Mouse (Mus musculus) liver, embryonic 13.5 days (tissue): ENCODE measurements around the gene Rtp3. TPM values are rescaled to one million over a fixed set of nuclear protein-coding genes. Genes with fewer than 3 reads are reported as not detected.
A peak's percentile ranks its signal among the peaks of the same experiment; 100 is the strongest.

ENCODE experiments used
- ATAC-seq: fragments of 200-750 bp; cut with Nextera tagmentation; 2 replicates; pipeline ENCODE4 v1.8.0; 2017; ENCODE audit warnings: low read depth, mild to moderate bottlenecking, moderate number of reproducible peaks, moderate library complexity
- DNase-seq: peaks from one replicate; pipeline ENCODE4 v3.0.0; 2022
- H3K27ac ChIP-seq: fragments of 300-500 bp; sonication (generic); 2 replicates; pipeline ENCODE4 v1.5.1; 2015; ENCODE audit warnings: moderate library complexity, mild to moderate bottlenecking, inconsistent platforms
- H3K27me3 ChIP-seq: fragments of 300-500 bp; sonication (generic); 2 replicates; pipeline ENCODE4 v1.6.1; 2015; ENCODE audit warnings: mild to moderate bottlenecking, inconsistent platforms
- H3K36me3 ChIP-seq: fragments of 300-500 bp; sonication (generic); 2 replicates; pipeline ENCODE4 v1.6.1; 2015; ENCODE audit warnings: mild to moderate bottlenecking, inconsistent platforms
- H3K4me1 ChIP-seq: fragments of 300-500 bp; sonication (generic); replicated peaks from 2 replicates; pipeline ENCODE4 v1.6.1; 2015; ENCODE audit warnings: inconsistent platforms
- H3K4me2 ChIP-seq: fragments of 300-500 bp; sonication (generic); 2 replicates; pipeline ENCODE4 v1.6.1; 2015; ENCODE audit warnings: inconsistent platforms, mild to moderate bottlenecking, moderate library complexity
- H3K4me3 ChIP-seq: fragments of 300-500 bp; sonication (generic); replicated peaks from 2 replicates; pipeline ENCODE4 v1.5.1; 2015; ENCODE audit warnings: mild to moderate bottlenecking, inconsistent platforms
- H3K9ac ChIP-seq: fragments of 300-500 bp; sonication (generic); 2 replicates; pipeline ENCODE4 v1.6.1; 2015; ENCODE audit warnings: mild to moderate bottlenecking, inconsistent platforms
- H3K9me3 ChIP-seq: fragments of 300-500 bp; sonication (generic); replicated peaks from 2 replicates; pipeline ENCODE4 v1.6.1; 2016; ENCODE audit warnings: inconsistent platforms
- WGBS: fragments of 180-500 bp; shearing (Covaris S2); methylation state at CpG from one replicate; pipeline ENCODE4 v1.1.7; 2015; ENCODE audit not compliant: insufficient replicate concordance; 5-methylcytosine and 5-hydroxymethylcytosine counted together
- polyA plus RNA-seq: library from polyadenylated mRNA; unstranded; fragments of >200 nt; fragmentation: Nextera tagmentation; extraction: Ambion mirVana; gene quantifications from 2 replicates; pipeline ENCODE4 v1.2.1, GENCODE M21; 2015

The Rtp3 gene
- polyA plus RNA-seq, 1 experiment from 2014 or later: 7.1 TPM

DNA sequence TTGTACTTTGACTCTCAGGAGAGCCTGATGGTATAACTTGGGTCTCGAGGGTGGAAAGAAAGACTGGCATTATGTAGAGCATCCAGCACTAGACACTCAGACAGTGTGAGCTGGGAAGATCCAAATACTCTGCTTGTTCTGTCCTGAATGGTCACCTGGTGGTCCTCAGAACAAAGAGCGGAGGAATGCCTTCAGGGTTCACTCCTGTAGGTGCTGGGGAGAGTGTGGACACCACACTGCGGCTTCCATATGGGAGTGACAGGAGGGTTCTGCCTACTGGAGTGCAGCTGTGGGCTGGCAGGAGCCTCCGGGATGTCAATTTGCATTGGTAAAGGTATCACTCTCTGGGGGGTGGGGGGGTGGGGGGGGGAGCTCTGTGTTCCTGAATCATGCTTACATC, 8.0 kb downstream of the Rtp3 start:
- ATAC-seq (no peak), DNase-seq (no peak)
- no peak overlapping the region for H3K27ac ChIP-seq
- H3K36me3 ChIP-seq: no peaks in the 10 kb centered on the region
- no peak overlapping the region for H3K9ac ChIP-seq
- no peaks in the 10 kb centered on the region for H3K27me3 ChIP-seq
- H3K4me3 ChIP-seq: no peak overlapping the region
- no peak overlapping the region for H3K4me2 ChIP-seq
- 58% methylated on average over 4 of the region's 4 CpGs for WGBS
- no peaks in the 10 kb centered on the region for H3K4me1 ChIP-seq
- H3K9me3 ChIP-seq: no peaks in the 10 kb centered on the region

DNA sequence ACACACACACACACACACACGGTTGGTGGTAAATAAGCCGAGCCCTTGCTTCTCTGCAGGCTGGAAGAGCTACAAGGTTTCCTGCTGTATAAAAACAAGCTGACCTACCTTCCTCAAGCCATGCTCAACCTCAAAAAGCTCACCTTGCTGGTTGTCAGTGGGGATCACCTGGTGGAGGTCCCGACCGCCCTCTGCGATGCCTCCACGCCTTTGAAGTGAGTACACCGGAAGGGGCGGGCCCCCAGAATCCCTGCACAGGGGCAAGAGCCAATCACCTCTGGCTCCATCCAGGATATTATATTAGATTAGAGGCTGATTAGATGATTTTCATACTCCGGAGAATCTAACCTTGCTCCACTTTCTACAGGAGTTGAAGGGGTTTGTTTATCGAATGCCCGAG, 11.0 kb downstream of the Rtp3 start:
- no peak overlapping the region for H3K4me2 ChIP-seq
- no peak overlapping the region for H3K27ac ChIP-seq
- DNase-seq: no peak
- no peaks in the 10 kb centered on the region for H3K27me3 ChIP-seq
- 86% methylated on average over 11 of the region's 11 CpGs for WGBS
- no peaks in the 10 kb centered on the region for H3K4me1 ChIP-seq
- H3K9ac ChIP-seq: no peak overlapping the region
- no peaks in the 10 kb centered on the region for H3K36me3 ChIP-seq
- H3K9me3 ChIP-seq: no peaks in the 10 kb centered on the region
- no peak overlapping the region for H3K4me3 ChIP-seq
- no peak for ATAC-seq

DNA sequence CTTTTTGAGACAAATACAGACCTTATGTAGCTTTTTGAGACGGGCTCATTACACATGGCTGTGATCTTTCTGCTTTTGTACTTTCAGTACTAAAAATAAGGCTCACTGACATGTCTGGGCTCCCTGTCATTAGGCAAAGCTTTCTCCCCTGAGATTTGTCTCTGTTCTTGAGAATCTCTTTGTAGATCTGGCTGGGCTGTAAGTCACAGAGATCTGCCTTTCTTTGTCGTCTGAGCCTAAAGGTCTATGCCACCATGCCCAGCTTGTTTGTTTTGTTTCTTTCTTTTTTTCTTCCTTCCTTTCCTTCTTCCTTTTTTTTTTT, 24.5 kb downstream of the Rtp3 start:
- H3K4me3 ChIP-seq: no peak overlapping the region

DNA sequence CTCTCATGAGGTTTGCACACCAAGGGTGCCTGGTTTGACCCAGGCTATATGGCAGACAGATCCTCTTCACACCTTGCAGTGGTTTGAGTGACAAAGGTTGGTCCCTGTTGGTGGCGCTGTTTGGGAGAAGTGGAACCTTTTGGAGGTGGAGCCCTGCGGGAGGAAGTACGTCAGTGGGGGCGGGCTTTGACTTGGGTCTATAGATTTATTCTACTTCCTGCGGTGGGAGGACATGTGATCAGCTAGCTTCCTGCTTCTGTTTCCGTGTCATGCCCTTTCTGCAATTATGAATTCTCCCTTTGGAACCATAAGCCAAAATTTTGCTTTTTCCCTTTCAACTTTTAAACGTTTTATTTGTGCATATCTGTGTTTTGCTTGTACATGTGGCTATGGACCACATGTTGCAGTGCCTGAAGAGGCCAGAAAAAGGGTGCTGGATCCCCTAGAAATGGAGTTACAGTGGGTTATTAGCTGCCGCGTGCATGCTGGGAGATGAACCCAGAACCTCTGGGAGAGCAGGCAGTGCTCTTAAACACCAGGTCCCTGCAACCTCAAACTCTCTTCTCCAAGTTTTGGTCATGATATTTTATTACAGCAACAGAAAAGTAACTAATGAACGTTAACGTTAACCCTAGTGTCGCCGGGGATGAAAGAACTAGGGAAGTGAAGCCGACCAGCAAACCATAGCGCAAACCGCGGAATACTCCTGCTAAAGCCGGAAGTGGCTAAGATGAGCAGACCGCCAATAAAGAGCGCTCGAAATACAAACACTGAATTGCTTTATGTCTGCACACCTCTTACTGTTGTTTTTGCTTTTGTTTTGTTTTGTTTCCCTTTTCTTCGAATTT, 25.1 kb downstream of the Rtp3 start:
- H3K4me1 ChIP-seq: no peaks in the 10 kb centered on the region
- DNase-seq (peak; percentile 27), ATAC-seq (no peak)
- H3K9ac ChIP-seq: no peak overlapping the region
- no peaks in the 10 kb centered on the region for H3K36me3 ChIP-seq
- no peaks in the 10 kb centered on the region for H3K9me3 ChIP-seq
- no peak overlapping the region for H3K4me2 ChIP-seq
- no peaks in the 10 kb centered on the region for H3K27me3 ChIP-seq
- 74% methylated on average over 22 of the region's 22 CpGs for WGBS
- H3K4me3 ChIP-seq: no peak overlapping the region
- no peak overlapping the region for H3K27ac ChIP-seq

More for the DNA sequence above, 24.5 kb downstream of the Rtp3 start:
- Histone ChIP-seq H3K27ac (no peak overlapping the region), H3K27me3 (no peaks in the 10 kb centered on the region), H3K9ac (no peak overlapping the region), H3K9me3 (no peaks in the 10 kb centered on the region), H3K4me1 (no peaks in the 10 kb centered on the region), H3K36me3 (no peaks in the 10 kb centered on the region), H3K4me2 (no peak overlapping the region)
- 57% methylated on average over 2 of the region's 2 CpGs for WGBS
- DNase-seq (no peak), ATAC-seq (no peak)

DNA sequence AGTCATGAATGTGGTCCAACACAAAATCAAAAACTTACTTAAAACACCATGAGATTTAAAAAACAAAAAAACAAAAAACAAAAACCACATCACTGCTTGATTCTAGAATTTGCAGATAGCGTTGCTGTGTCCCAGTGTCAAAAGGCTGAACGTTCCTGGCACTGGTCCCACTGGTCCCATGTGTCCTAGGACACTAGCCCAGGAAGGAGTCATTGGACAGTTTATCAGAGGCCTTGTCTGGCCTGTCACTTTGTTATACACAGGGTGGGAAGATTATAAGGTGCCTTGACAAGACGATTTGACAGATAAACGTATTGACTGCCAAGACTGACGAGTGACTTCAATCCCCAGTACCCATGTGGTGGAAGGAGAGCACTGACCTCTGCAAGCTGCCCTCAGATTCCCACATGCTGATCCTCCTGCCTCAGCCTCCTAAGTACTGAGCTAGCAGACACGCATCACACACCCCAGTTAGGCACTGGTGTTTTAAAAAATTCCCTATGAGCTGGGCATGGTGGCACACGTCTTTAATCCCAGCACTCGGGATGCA, 26.7 kb downstream of the Rtp3 start:
- H3K4me3 ChIP-seq: no peak overlapping the region
- H3K36me3 ChIP-seq: no peaks in the 10 kb centered on the region
- DNase-seq (no peak), ATAC-seq (no peak)
- 69% methylated on average over 8 of the region's 8 CpGs for WGBS
- no peaks in the 10 kb centered on the region for H3K27me3 ChIP-seq
- no peaks in the 10 kb centered on the region for H3K4me1 ChIP-seq
- no peaks in the 10 kb centered on the region for H3K9me3 ChIP-seq
- H3K27ac ChIP-seq: no peak overlapping the region
- no peak overlapping the region for H3K9ac ChIP-seq
- H3K4me2 ChIP-seq: no peak overlapping the region

DNA sequence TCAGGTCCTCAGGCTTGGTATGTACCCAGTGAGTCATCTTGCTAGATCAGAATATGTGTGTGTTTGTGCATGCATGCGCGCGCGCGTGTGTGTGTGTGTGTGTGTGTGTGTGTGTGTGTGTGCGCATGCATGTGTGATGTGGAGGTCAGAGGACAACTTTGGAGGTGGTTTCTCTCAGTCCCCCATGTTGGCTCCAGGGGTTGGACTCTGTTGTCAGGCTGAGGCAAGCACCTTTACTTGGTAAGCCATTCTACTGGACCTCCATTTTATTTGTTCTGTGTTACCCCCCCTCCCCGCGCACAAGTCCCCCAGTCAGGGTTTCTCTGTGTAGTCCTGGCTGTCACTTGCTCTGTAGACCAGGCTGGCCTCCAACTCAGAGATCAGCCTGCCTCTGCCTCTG, 29.0 kb downstream of the Rtp3 start:
- Histone ChIP-seq H3K4me2 (no peak overlapping the region), H3K9me3 (no peaks in the 10 kb centered on the region), H3K27ac (no peak overlapping the region), H3K9ac (no peak overlapping the region), H3K4me1 (no peaks in the 10 kb centered on the region), H3K27me3 (no peaks in the 10 kb centered on the region), H3K4me3 (no peak overlapping the region), H3K36me3 (no peaks in the 10 kb centered on the region)
- no peak for DNase-seq
- 90% methylated on average over 8 of the region's 8 CpGs for WGBS
- no peak for ATAC-seq

DNA sequence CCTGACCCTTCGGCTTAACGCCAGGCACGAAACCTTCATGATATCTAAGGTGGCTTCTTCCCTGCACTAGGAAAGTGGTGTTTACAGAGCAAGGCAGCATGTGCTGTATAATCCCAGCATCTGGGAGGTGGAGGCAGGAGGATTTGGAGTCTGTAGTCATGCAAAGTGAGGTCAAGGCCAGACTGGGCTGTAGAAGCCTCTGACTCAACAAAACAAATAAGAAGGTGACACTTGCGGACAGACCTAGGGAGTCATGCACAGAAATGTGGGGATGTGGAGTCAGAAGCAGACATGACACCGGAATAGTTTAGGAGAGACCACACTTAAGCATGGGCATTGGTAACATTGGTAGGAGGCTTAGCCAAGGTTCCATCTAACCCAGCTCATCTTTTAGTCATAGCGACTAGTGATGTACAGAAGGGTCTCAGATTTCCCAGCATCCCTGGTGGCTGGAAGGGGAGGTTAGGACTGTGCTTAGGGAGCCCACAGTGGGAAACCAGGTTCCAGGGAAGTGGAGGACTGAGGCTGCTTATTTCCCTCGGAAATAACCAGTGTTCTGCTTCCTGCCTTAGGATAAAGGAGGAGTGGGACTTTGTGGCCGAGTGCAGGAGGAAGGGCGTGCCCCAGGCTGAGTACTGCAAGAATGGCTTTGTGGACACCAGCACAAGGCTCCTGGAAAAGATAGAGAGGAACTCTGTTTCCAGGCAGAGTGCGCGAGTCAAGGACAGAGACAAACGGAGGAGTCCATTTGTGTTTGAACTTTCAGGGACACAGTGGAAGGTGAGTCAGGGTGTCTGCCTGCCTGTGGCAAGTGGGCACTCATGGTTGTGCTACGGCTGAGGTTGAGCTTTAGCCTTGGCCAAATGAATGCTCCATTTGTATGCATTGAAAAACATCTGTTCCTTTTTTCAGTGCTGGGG, 29.9 kb downstream of the Rtp3 start:
- no peak for ATAC-seq
- H3K36me3 ChIP-seq: no peaks in the 10 kb centered on the region
- H3K9me3 ChIP-seq: no peaks in the 10 kb centered on the region
- H3K27ac ChIP-seq: no peak overlapping the region
- WGBS: 65% methylated on average over 13 of the region's 13 CpGs
- H3K9ac ChIP-seq: no peak overlapping the region
- no peak overlapping the region for H3K4me2 ChIP-seq
- H3K4me3 ChIP-seq: no peak overlapping the region
- DNase-seq: no peak
- H3K27me3 ChIP-seq: peaks cover 4% of the 10 kb centered on the region
- H3K4me1 ChIP-seq: no peaks in the 10 kb centered on the region

DNA sequence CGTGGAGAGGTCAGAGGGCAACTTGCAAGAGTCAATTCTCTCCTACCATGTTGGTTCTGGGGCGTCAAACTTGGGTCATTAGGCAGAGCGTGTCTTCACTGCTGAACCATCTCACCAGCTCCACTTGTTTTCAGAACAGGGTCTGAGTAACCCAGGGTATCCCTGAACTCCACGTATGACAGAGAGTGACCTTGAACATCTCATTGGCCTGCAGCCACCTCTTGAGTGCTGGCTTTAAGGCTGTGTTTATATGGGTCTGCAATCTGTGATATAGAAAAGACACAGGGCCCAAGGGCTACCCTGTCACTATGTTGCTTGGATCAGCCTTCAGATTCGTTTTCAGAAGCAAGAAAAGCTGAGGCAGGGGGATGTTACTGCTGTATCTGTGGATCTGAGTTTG, 30.7 kb downstream of the Rtp3 start:
- no peak overlapping the region for H3K4me3 ChIP-seq
- H3K36me3 ChIP-seq: no peaks in the 10 kb centered on the region
- ATAC-seq (no peak), DNase-seq (no peak)
- no peaks in the 10 kb centered on the region for H3K4me1 ChIP-seq
- H3K27ac ChIP-seq: no peak overlapping the region
- no peaks in the 10 kb centered on the region for H3K9me3 ChIP-seq
- peaks cover 11% of the 10 kb centered on the region for H3K27me3 ChIP-seq
- no peak overlapping the region for H3K9ac ChIP-seq
- no peak overlapping the region for H3K4me2 ChIP-seq
- WGBS: 57% methylated on average over 5 of the region's 5 CpGs

DNA sequence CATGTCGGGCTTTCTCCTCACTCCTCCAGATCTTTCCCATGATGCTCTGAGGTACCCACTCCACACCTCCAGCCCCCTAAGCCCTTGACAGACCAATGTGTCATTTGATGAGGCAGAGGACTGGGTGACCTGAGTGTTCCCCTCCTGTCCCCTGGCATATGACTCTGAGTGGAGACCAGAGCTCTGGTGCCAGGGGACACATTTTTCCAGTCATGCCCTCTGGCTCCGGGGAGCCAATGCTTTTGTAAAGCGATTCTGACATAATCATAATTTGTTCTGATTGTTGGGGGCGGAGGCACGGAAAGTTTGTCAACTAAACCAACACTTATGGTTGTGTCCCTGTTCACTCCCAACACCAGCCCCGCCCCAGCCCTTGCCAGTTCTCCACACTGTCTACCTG, 34.4 kb downstream of the Rtp3 start:
- 68% methylated on average over 6 of the region's 6 CpGs for WGBS
- Histone ChIP-seq H3K27ac (no peak overlapping the region), H3K4me3 (no peak overlapping the region), H3K36me3 (no peaks in the 10 kb centered on the region), H3K4me1 (0 out of 2 replicates have a peak, but pooled peaks cover 11% of the 10 kb centered on the region), H3K27me3 (peaks cover 30% of the 10 kb centered on the region), H3K9ac (no peak overlapping the region), H3K4me2 (no peak overlapping the region), H3K9me3 (no peaks in the 10 kb centered on the region)
- DNase-seq (no peak), ATAC-seq (no peak)

DNA sequence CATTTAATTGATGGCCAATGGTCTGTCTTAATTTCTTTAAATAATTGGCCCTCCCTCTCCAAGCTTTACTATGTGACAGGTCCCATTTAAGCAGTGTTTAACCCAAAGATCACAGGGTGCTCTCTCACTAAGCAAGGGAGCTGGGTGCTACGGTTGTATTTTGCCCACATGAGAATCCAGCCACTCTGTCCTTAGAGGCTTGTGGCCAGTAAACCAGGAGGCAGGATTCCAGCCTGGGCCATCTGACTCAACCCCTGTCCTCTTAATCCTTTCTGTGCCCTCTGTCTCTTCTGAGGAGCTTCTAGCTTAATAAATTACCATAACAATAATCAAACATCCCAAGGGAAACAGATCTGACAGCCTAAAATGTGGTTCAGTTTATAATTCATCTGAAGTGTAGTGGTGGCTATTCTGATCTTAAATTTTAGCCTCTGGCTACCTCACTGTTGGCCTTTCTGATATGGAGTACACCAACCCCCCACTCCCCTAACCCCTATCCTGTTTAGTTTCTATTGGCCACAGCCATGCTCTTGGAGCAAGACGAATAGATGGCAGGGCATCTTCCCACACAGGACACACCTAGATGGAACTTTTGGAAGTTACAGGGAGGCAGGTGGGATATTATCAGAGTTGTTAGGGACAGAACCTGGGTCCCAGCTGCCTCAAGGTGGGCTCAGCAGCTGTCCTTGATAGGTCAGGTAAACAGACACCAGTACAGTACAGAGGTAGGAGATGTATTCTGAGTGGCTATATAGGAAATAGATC, 35.5 kb downstream of the Rtp3 start:
- WGBS: 41% methylated on average over 2 of the region's 2 CpGs
- ATAC-seq: no peak

More for the DNA sequence above, 35.5 kb downstream of the Rtp3 start:
- Histone ChIP-seq H3K9ac (no peak overlapping the region), H3K27me3 (peaks cover 30% of the 10 kb centered on the region), H3K9me3 (no peaks in the 10 kb centered on the region), H3K4me3 (no peak overlapping the region), H3K36me3 (no peaks in the 10 kb centered on the region), H3K4me2 (no peak overlapping the region), H3K27ac (no peak overlapping the region), H3K4me1 (0 out of 2 replicates have a peak, but pooled peaks cover 11% of the 10 kb centered on the region)
- no peak for DNase-seq
